Mouse (Mus musculus) heart, adult 2 months (tissue): ENCODE measurements at regions not wholly inside any gene's neighbourhood (a gene's known extent, or its start where the extent isn't known, plus 50 kb on each side); places are given as distances from the start of the nearest gene placed in this dataset.

Source experiments
- CTCF ChIP-seq: fragments of 200-600 bp; IDR thresholded peaks from 2 replicates; pipeline ENCODE4 v1.8.1; 2022; ENCODE audit warnings: antibody characterized with exemption, mild to moderate bottlenecking, moderate library complexity
- EP300 ChIP-seq: fragments of 200-500 bp; IDR thresholded peaks from 2 replicates; pipeline ENCODE4 v1.6.1; 2011; ENCODE audit warnings: low read depth, low read length, control low read depth; ENCODE audit not compliant: insufficient read depth
- POLR2A ChIP-seq: fragments of 200-500 bp; IDR thresholded peaks from 2 replicates; pipeline ENCODE4 v1.6.1; 2011; ENCODE audit warnings: mild to moderate bottlenecking, low read depth, low read length, control low read depth; ENCODE audit not compliant: insufficient read depth

DNA sequence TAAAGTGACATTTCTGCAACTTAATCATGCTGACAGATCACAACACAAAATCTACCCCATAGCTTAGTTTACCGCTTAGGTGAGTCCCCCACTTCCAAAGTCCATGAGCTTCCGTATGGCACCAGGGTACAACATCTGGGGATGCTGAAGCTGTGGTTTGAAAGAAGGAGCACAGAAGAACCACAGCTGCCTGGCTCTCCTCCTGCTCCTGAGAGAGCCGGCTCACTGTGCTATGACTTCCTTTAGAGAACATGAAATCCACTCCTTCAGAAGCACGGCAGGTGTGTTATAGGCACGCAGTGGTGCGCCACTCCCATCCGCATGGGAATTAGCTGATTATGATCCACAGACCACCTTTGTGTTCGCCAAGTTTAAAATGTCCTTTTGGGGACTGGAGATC lies 69.7 kb upstream of the Atl2 start:
- TF ChIP-seq CTCF, result no peak
- no peak for TF ChIP-seq POLR2A
- TF ChIP-seq EP300, result no peak
